Mouse (Mus musculus) myocyte (in vitro differentiated cells): Measurements from ENCODE around the gene Ocel1. TPM values are rescaled to one million over a fixed set of nuclear protein-coding genes. Genes with fewer than 3 reads are reported as not detected.

Experiments used
- H3K27me3 ChIP-seq: one replicate; pipeline ENCODE4 v1.6.1; 2011; ENCODE audit not compliant: control insufficient read depth, insufficient read depth, insufficient read length
- H3K36me3 ChIP-seq: one replicate; pipeline ENCODE4 v1.6.1; 2011; ENCODE audit not compliant: control insufficient read depth, insufficient read depth
- H3K4me2 ChIP-seq: one replicate; pipeline ENCODE4 v1.6.1; 2011; ENCODE audit warnings: low read depth, control low read depth
- H3K4me3 ChIP-seq: one replicate; pipeline ENCODE4 v1.5.1; 2011; ENCODE audit warnings: mild to moderate bottlenecking, control low read depth, moderate library complexity
- H3K79me2 ChIP-seq: one replicate; pipeline ENCODE4 v1.6.1; 2011; ENCODE audit not compliant: control insufficient read depth, insufficient read depth
- H3ac ChIP-seq: one replicate; pipeline ENCODE4 v1.6.1; 2011; ENCODE audit not compliant: control insufficient read depth, insufficient read length
- CEBPB ChIP-seq: IDR thresholded peaks from 2 replicates; pipeline ENCODE4 v1.6.1; 2011; ENCODE audit warnings: mild to moderate bottlenecking, moderate library complexity; ENCODE audit not compliant: poor library complexity, insufficient read depth, severe bottlenecking
- E2F4 ChIP-seq: IDR thresholded peaks from one replicate; pipeline ENCODE4 v1.6.1; 2011; ENCODE audit warnings: mild to moderate bottlenecking, control low read depth, moderate library complexity; ENCODE audit not compliant: insufficient read depth
- MYOD1 ChIP-seq, 3 experiments: IDR thresholded peaks; one replicate each; pipeline ENCODE4 v1.6.1; 2011; ENCODE audit warnings: control low read depth in 2 of 3, low read depth in 2 of 3, mild to moderate bottlenecking in 2 of 3, moderate library complexity in 1 of 3; ENCODE audit not compliant: insufficient read length in 2 of 3, control insufficient read depth in 1 of 3
- MYOG ChIP-seq, 3 experiments: IDR thresholded peaks; one replicate each; pipeline ENCODE4 v1.6.1; 2011; ENCODE audit warnings: control low read depth in 2 of 3, low read depth in 2 of 3, mild to moderate bottlenecking in 2 of 3; ENCODE audit not compliant: insufficient read length in 2 of 3, control insufficient read depth in 1 of 3, insufficient read depth in 1 of 3
- POLR2A ChIP-seq: IDR thresholded peaks from one replicate; pipeline ENCODE4 v1.6.1; 2011; ENCODE audit warnings: low read depth, mild to moderate bottlenecking, control low read depth, moderate library complexity; ENCODE audit not compliant: insufficient read length
- POLR2AphosphoS2 ChIP-seq: IDR thresholded peaks from one replicate; pipeline ENCODE4 v1.6.1; 2011; ENCODE audit warnings: low read depth, control low read depth; ENCODE audit not compliant: insufficient read length
- REST ChIP-seq: IDR thresholded peaks from one replicate; pipeline ENCODE4 v1.6.1; 2011; ENCODE audit warnings: mild to moderate bottlenecking, control low read depth, moderate library complexity; ENCODE audit not compliant: insufficient read depth, insufficient read length
- SRF ChIP-seq: IDR thresholded peaks from one replicate; pipeline ENCODE4 v1.6.1; 2011; ENCODE audit warnings: low read depth; ENCODE audit not compliant: control insufficient read depth, insufficient read length
- TCF12 ChIP-seq: IDR thresholded peaks from one replicate; pipeline ENCODE4 v1.6.1; 2011; ENCODE audit warnings: mild to moderate bottlenecking, control low read depth; ENCODE audit not compliant: poor library complexity, insufficient read depth, severe bottlenecking
- TCF3 ChIP-seq: IDR thresholded peaks from one replicate; pipeline ENCODE4 v1.6.1; 2011; ENCODE audit warnings: low read depth, control low read depth; ENCODE audit not compliant: insufficient read length
- USF1 ChIP-seq: IDR thresholded peaks from one replicate; pipeline ENCODE4 v1.6.1; 2011; ENCODE audit warnings: low read depth, mild to moderate bottlenecking, control low read depth, moderate library complexity
- polyA plus RNA-seq: library from polyadenylated mRNA; unstranded; fragments of >200 nt; fragmentation: generic; extraction: Trizol; gene quantifications from one replicate; pipeline ENCODE4 v1.2.1, GENCODE M21; 2012; ENCODE audit warnings: missing spikeins

The Ocel1 gene
- polyA plus RNA-seq, 1 experiment = 15.2 TPM

GRCm38 (mm10) chr8:71403107-71403885 is 32.2 kb downstream of the Ocel1 start:
- H3K4me3 ChIP-seq = no peak overlapping the region
- no peak overlapping the region for H3ac ChIP-seq
- H3K27me3 ChIP-seq = no peaks in the 10 kb centered on the region
- H3K4me2 ChIP-seq = no peak overlapping the region
- TF ChIP-seq POLR2A (no peak), POLR2AphosphoS2 (peak; percentile 45), E2F4 (no peak)
- peaks cover 5% of the 10 kb centered on the region for H3K36me3 ChIP-seq
- peaks cover 2% of the 10 kb centered on the region for H3K79me2 ChIP-seq

- Histone ChIP-seq H3K36me3 (peaks cover 5% of the 10 kb centered on the region), H3K4me3 (no peak overlapping the region), H3K79me2 (no peaks in the 10 kb centered on the region), H3K27me3 (no peaks in the 10 kb centered on the region), H3K4me2 (no peak overlapping the region), H3ac (no peak overlapping the region)
- TF ChIP-seq POLR2AphosphoS2 = peak; percentile 52
- no peak for TF ChIP-seq TCF3
- no peak for TF ChIP-seq TCF12
- TF ChIP-seq REST = no peak
Measured at GRCm38 (mm10) chr8:71404011-71404410, 32.9 kb downstream of the Ocel1 start.

GRCm38 (mm10) chr8:71404951-71405351 is 33.9 kb downstream of the Ocel1 start:
- Histone ChIP-seq H3ac (no peak overlapping the region), H3K4me3 (peak overlapping the region; percentile 50), H3K79me2 (no peaks in the 10 kb centered on the region), H3K27me3 (no peaks in the 10 kb centered on the region), H3K36me3 (peaks cover 5% of the 10 kb centered on the region), H3K4me2 (peak overlapping the region; percentile 84)
- TF ChIP-seq POLR2AphosphoS2 = peak; percentile 21
- no peak for TF ChIP-seq TCF3

- Histone ChIP-seq H3K79me2 (no peaks in the 10 kb centered on the region), H3K4me2 (peak within 1 kb of the TSS; percentile 84), H3K36me3 (peaks cover 5% of the 10 kb centered on the region), H3K27me3 (no peaks in the 10 kb centered on the region), H3K4me3 (peak within 1 kb of the TSS; percentile 50), H3ac (peak within 1 kb of the TSS; percentile 4)
- TF ChIP-seq POLR2A (peak; percentile 80), E2F4 (peak; percentile 96), SRF (no peak), REST (no peak), MYOD1 (IDR thresholded peaks at IDR 0.05; ENCODE audit: control insufficient read depth in 1 of 3, insufficient read length in 2 of 3, low read depth in 2 of 3) (peak in 1 of 3 experiments; percentile 9), POLR2AphosphoS2 (peak; percentile 94)
Measured at GRCm38 (mm10) chr8:71405401-71406098, 34.5 kb downstream of the Ocel1 start, which contains the start of gene Ankle1. TSS of gene Ankle1 (plus strand) at chr8:71406010.

GRCm38 (mm10) chr8:71406099-71407015 is 35.3 kb downstream of the Ocel1 start:
- Histone ChIP-seq H3K27me3 (no peaks in the 10 kb centered on the region), H3ac (peak overlapping the region; percentile 4), H3K4me2 (peak overlapping the region; percentile 84), H3K79me2 (no peaks in the 10 kb centered on the region), H3K36me3 (peaks cover 5% of the 10 kb centered on the region), H3K4me3 (peak overlapping the region; percentile 50)
- TF ChIP-seq TCF3 (no peak), REST (no peak), POLR2AphosphoS2 (peak; percentile 36), USF1 (no peak), MYOD1 (IDR thresholded peaks at IDR 0.05; ENCODE audit: control insufficient read depth in 1 of 3, insufficient read length in 2 of 3, low read depth in 2 of 3) (peak in 1 of 3 experiments; percentile 21), MYOG (IDR thresholded peaks at IDR 0.05; ENCODE audit: control insufficient read depth in 1 of 3, insufficient read depth in 1 of 3, insufficient read length in 2 of 3, low read depth in 2 of 3) (peak in 1 of 3 experiments; percentile 35), POLR2A (peak; percentile 19), CEBPB (no peak)
